Mouse (Mus musculus) spleen, adult 2 months (tissue): ENCODE data around the gene Mapk8ip2. TPM values are rescaled to one million over a fixed set of nuclear protein-coding genes. Genes with fewer than 3 reads are reported as not detected.

Experiments
- DNase-seq, 2 experiments: peaks; one replicate each; pipeline versions ENCODE4 v3.0.0 to v3.0.0-alpha.2; 2012 to 2021; ENCODE audit warnings: low spot score in 2 of 2, low read depth in 1 of 2
- H3K27ac ChIP-seq: fragments of 200-500 bp; 2 replicates; pipeline ENCODE4 v1.5.1; 2012; ENCODE audit warnings: low read length, inconsistent platforms; ENCODE audit not compliant: insufficient read depth
- H3K27me3 ChIP-seq: fragments of 200-500 bp; 2 replicates; pipeline ENCODE4 v1.6.1; 2012; ENCODE audit warnings: mild to moderate bottlenecking, moderate library complexity, low read length, inconsistent platforms; ENCODE audit not compliant: control insufficient read depth, insufficient read depth
- H3K36me3 ChIP-seq: fragments of 200-500 bp; 2 replicates; pipeline ENCODE4 v1.6.1; 2012; ENCODE audit warnings: mild to moderate bottlenecking, low read length, inconsistent platforms; ENCODE audit not compliant: control insufficient read depth, insufficient read depth
- H3K4me1 ChIP-seq: fragments of 200-500 bp; 2 replicates; pipeline ENCODE4 v1.6.1; 2011; ENCODE audit warnings: inconsistent platforms; ENCODE audit not compliant: control insufficient read depth, insufficient read depth, insufficient read length
- H3K4me3 ChIP-seq: fragments of 200-500 bp; 2 replicates; pipeline ENCODE4 v1.5.1; 2011; ENCODE audit warnings: mild to moderate bottlenecking, inconsistent platforms; ENCODE audit not compliant: insufficient read depth, insufficient read length; ENCODE audit errors: extremely low read depth
- CTCF ChIP-seq: fragments of 200-500 bp; IDR thresholded peaks from 2 replicates; pipeline ENCODE4 v1.5.1; 2011; ENCODE audit warnings: mild to moderate bottlenecking, inconsistent platforms; ENCODE audit not compliant: insufficient read depth, insufficient read length, insufficient replicate concordance; ENCODE audit errors: extremely low read depth
- POLR2A ChIP-seq: fragments of 200-500 bp; IDR thresholded peaks from 2 replicates; pipeline ENCODE4 v1.6.1; 2011; ENCODE audit warnings: low read depth, low read length, inconsistent platforms
- WGBS: fragments of 180-500 bp; shearing (Covaris S2); methylation state at CpG from one replicate; pipeline ENCODE4 v1.1.7; 2018; 5-methylcytosine and 5-hydroxymethylcytosine counted together
- polyA plus RNA-seq: library from polyadenylated mRNA; depleted of rRNA; stranded (reverse); fragments of >200 nt; gene quantifications from 2 replicates; pipeline ENCODE4 v1.2.3, GENCODE M21; 2012

The Mapk8ip2 gene
- polyA plus RNA-seq, 1 experiment: 0.02 TPM

- Histone ChIP-seq H3K4me1 (peaks cover 7% of the 10 kb centered on the region), H3K27ac (no peak overlapping the region), H3K4me3 (no peak overlapping the region), H3K27me3 (peaks cover 9% of the 10 kb centered on the region), H3K36me3 (no peaks in the 10 kb centered on the region)
- DNase-seq: peak in 1 of 2 experiments; percentile 30
- WGBS: 6% methylated on average over 24 of the region's 24 CpGs
- TF ChIP-seq POLR2A (no peak), CTCF (no peak)
Observed at GRCm38 (mm10) chr15:89452906-89453864, 528 bp upstream of the Mapk8ip2 start.

GRCm38 (mm10) chr15:89454857-89455256, 1.1 kb downstream of the Mapk8ip2 start:
- Histone ChIP-seq H3K4me1 (peaks cover 13% of the 10 kb centered on the region), H3K4me3 (no peak overlapping the region), H3K27ac (no peak overlapping the region), H3K27me3 (peaks cover 9% of the 10 kb centered on the region), H3K36me3 (no peaks in the 10 kb centered on the region)
- TF ChIP-seq CTCF: no peak
- no peak for TF ChIP-seq POLR2A
- WGBS: 42% methylated on average over 4 of the region's 6 CpGs
- DNase-seq: no peak

GRCm38 (mm10) chr15:89455642-89456041, 1.9 kb downstream of the Mapk8ip2 start:
- Histone ChIP-seq H3K27me3 (peaks cover 9% of the 10 kb centered on the region), H3K27ac (no peak overlapping the region), H3K36me3 (no peaks in the 10 kb centered on the region), H3K4me3 (no peak overlapping the region), H3K4me1 (peaks cover 13% of the 10 kb centered on the region)
- TF ChIP-seq POLR2A (no peak), CTCF (no peak)
- no peak for DNase-seq
- 73% methylated on average over 6 of the region's 6 CpGs for WGBS

DNA sequence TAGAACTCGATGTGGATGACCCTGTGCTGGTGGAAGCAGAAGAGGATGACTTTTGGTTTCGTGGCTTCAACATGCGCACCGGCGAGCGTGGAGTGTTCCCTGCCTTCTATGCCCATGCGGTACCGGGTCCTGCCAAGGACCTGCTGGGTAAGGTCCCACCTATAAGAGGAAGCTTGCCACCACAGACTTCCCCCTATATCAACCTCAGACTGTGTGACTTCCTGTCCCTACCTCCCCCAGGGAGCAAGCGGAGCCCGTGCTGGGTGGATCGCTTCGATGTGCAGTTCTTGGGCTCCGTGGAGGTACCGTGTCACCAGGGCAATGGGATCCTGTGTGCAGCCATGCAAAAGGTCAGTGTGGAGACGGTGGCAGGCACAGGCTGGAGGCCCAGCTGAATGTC, 5.2 kb downstream of the Mapk8ip2 start:
- Histone ChIP-seq H3K36me3 (no peaks in the 10 kb centered on the region), H3K4me1 (peaks cover 8% of the 10 kb centered on the region), H3K27ac (no peak overlapping the region), H3K4me3 (no peak overlapping the region; the same call in 1 of the 2 replicates), H3K27me3 (peaks cover 3% of the 10 kb centered on the region)
- 8% methylated on average over 15 of the region's 15 CpGs for WGBS
- no peak for DNase-seq
- TF ChIP-seq CTCF (no peak), POLR2A (no peak)

GRCm38 (mm10) chr15:89459821-89460220, 6.1 kb downstream of the Mapk8ip2 start:
- WGBS: 81% methylated on average over 7 of the region's 7 CpGs
- TF ChIP-seq POLR2A: no peak
- no peak for TF ChIP-seq CTCF
- Histone ChIP-seq H3K27me3 (no peaks in the 10 kb centered on the region), H3K4me3 (no peak overlapping the region), H3K36me3 (no peaks in the 10 kb centered on the region), H3K27ac (no peak overlapping the region), H3K4me1 (peaks cover 6% of the 10 kb centered on the region; the same call in 1 of the 2 replicates)
- no peak for DNase-seq

DNA sequence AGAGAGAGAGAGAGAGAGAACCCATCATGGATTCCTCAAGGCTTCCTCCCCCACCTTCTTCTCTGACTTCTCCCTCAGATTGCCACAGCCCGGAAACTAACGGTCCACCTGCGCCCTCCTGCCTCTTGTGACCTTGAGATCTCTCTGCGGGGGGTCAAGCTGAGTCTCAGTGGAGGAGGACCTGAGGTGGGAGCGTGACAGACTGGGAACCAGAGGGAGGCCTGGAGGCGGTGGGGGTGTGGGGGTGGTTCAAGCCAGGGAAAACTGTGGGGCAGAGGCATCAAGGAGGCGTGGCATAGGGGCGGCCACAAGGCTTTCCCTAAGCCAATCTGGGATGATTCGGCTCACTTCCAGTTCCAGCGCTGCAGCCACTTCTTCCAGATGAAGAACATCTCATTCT, 6.6 kb downstream of the Mapk8ip2 start:
- H3K4me1 ChIP-seq: peaks cover 6% of the 10 kb centered on the region; the same call in 1 of the 2 replicates
- no peak overlapping the region for H3K4me3 ChIP-seq
- no peak for DNase-seq
- H3K27ac ChIP-seq: no peak overlapping the region
- TF ChIP-seq POLR2A (no peak), CTCF (no peak)
- no peaks in the 10 kb centered on the region for H3K36me3 ChIP-seq
- 0 out of 2 replicates have a peak, but pooled peaks cover 1% of the 10 kb centered on the region for H3K27me3 ChIP-seq
- 79% methylated on average over 10 of the region's 10 CpGs for WGBS

DNA sequence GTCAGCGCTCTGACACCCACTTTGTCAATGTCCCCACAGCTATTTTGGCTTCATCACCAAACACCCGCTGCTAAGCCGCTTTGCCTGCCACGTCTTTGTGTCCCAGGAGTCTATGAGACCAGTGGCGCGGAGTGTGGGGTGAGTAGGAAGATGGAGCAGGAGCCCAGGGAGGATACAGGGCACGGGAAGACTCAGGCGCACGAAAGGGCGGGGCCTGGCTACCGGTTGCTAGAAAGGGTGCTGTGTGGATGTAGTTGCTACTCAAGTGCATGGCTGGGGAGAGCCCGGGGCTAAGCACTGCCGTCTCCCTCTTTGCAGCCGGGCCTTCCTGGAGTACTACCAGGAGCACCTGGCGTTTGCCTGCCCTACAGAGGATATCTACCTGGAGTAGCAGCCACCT, 7.6 kb downstream of the Mapk8ip2 start:
- H3K4me3 ChIP-seq: no peak overlapping the region
- peaks cover 6% of the 10 kb centered on the region; the same call in 1 of the 2 replicates for H3K4me1 ChIP-seq
- no peak for DNase-seq
- H3K36me3 ChIP-seq: no peaks in the 10 kb centered on the region
- 85% methylated on average over 15 of the region's 15 CpGs for WGBS
- 0 out of 2 replicates have a peak, but pooled peaks cover 1% of the 10 kb centered on the region for H3K27me3 ChIP-seq
- TF ChIP-seq CTCF: no peak
- no peak for TF ChIP-seq POLR2A
- H3K27ac ChIP-seq: no peak overlapping the region
